Mouse (Mus musculus) kidney, adult 2 months (tissue): Measurements from ENCODE around the gene Syt1. TPM values are rescaled to one million over a fixed set of nuclear protein-coding genes. Genes with fewer than 3 reads are reported as not detected.

Source experiments
- DNase-seq: peaks from one replicate; pipeline ENCODE4 v3.0.0; 2021
- H3K27ac ChIP-seq: fragments of 200-500 bp; 2 replicates; pipeline ENCODE4 v1.5.1; 2012; ENCODE audit warnings: low read depth, low read length, control low read depth, inconsistent platforms; ENCODE audit not compliant: insufficient read depth
- H3K27me3 ChIP-seq: fragments of 200-500 bp; replicated peaks from 2 replicates; pipeline ENCODE4 v1.6.1; 2012; ENCODE audit warnings: mild to moderate bottlenecking, moderate library complexity, low read length, inconsistent platforms; ENCODE audit not compliant: control insufficient read depth, insufficient read depth
- H3K36me3 ChIP-seq: fragments of 200-500 bp; 2 replicates; pipeline ENCODE4 v1.6.1; 2012; ENCODE audit warnings: mild to moderate bottlenecking, moderate library complexity, low read length, inconsistent platforms; ENCODE audit not compliant: control insufficient read depth, insufficient read depth
- H3K4me1 ChIP-seq: fragments of 200-500 bp; 2 replicates; pipeline ENCODE4 v1.6.1; 2011; ENCODE audit warnings: low read length; ENCODE audit not compliant: control insufficient read depth, insufficient read depth
- H3K4me3 ChIP-seq: fragments of 200-500 bp; 2 replicates; pipeline ENCODE4 v1.5.1; 2011; ENCODE audit warnings: mild to moderate bottlenecking, low read depth, low read length, control low read depth; ENCODE audit not compliant: insufficient read depth
- CTCF ChIP-seq: fragments of 200-500 bp; conservative IDR thresholded peaks from 2 replicates; pipeline ENCODE4 v1.5.1; 2011; ENCODE audit warnings: low read depth, mild to moderate bottlenecking, control low read depth, low read length, moderate library complexity, mixed read lengths; ENCODE audit not compliant: insufficient read depth, insufficient read length
- POLR2A ChIP-seq: fragments of 200-500 bp; IDR thresholded peaks from one replicate; pipeline ENCODE4 v1.6.1; 2011; ENCODE audit warnings: low read depth, low read length, control low read depth
- WGBS: fragments of 180-500 bp; shearing (Covaris S2); methylation state at CpG from one replicate; pipeline ENCODE4 v1.1.7; 2018; 5-methylcytosine and 5-hydroxymethylcytosine counted together
- polyA plus RNA-seq: library from polyadenylated mRNA; depleted of rRNA; stranded (reverse); fragments of >200 nt; gene quantifications from 2 replicates; pipeline ENCODE4 v1.2.3, GENCODE M21; 2012

Gene Syt1
- polyA plus RNA-seq, 1 experiment = 1.0 TPM

- peak; percentile 25 for DNase-seq
- WGBS = 55% methylated on average over 9 of the region's 9 CpGs
Observed at GRCm38 (mm10) chr10:108580786-108581420, 429.9 kb downstream of the Syt1 start.

GRCm38 (mm10) chr10:108579396-108579795, 431.4 kb downstream of the Syt1 start:
- Histone ChIP-seq H3K36me3 (no peaks in the 10 kb centered on the region), H3K27me3 (no peaks in the 10 kb centered on the region), H3K4me1 (no peaks in the 10 kb centered on the region), H3K4me3 (no peak overlapping the region), H3K27ac (no peak overlapping the region)
- no peak for DNase-seq
- 81% methylated on average over 4 of the region's 4 CpGs for WGBS
- TF ChIP-seq CTCF (no peak), POLR2A (no peak)

More at GRCm38 (mm10) chr10:108580786-108581420, 429.9 kb downstream of the Syt1 start:
- H3K27me3 ChIP-seq = no peaks in the 10 kb centered on the region
- no peak for TF ChIP-seq POLR2A
- TF ChIP-seq CTCF = no peak
- H3K4me3 ChIP-seq = no peak overlapping the region
- no peaks in the 10 kb centered on the region for H3K36me3 ChIP-seq
- H3K27ac ChIP-seq = no peak overlapping the region
- H3K4me1 ChIP-seq = no peaks in the 10 kb centered on the region

- TF ChIP-seq POLR2A (no peak), CTCF (no peak)
- Histone ChIP-seq H3K27me3 (no peaks in the 10 kb centered on the region), H3K4me3 (no peak overlapping the region), H3K4me1 (no peaks in the 10 kb centered on the region), H3K27ac (no peak overlapping the region), H3K36me3 (no peaks in the 10 kb centered on the region)
- DNase-seq = no peak
Observed at GRCm38 (mm10) chr10:108577611-108578010, 433.2 kb downstream of the Syt1 start.

DNA sequence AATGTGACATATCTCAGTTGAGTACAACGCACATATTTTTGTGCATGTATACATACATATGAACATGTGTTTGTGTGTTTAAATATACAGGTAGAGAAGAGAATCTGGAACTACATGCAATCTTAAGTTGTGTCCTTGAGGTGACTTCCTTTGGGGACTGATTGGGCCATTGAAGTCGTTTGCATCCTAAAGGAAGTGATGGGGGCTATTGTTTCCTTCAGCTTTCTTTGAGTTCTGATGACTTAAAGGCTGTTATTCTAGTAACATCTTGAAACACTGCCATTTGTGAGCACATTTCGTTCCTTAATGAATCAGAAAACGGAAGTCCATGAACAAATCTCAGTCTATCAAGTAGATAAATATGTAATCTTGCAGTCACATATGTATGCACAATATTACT, 438.0 kb downstream of the Syt1 start:
- 71% methylated on average over 4 of the region's 4 CpGs for WGBS
- no peaks in the 10 kb centered on the region for H3K36me3 ChIP-seq
- no peak for TF ChIP-seq CTCF
- TF ChIP-seq POLR2A = no peak
- peaks cover 9% of the 10 kb centered on the region; the same call in 1 of the 2 replicates for H3K4me1 ChIP-seq
- H3K27ac ChIP-seq = no peak overlapping the region
- no peak overlapping the region for H3K4me3 ChIP-seq
- H3K27me3 ChIP-seq = no peaks in the 10 kb centered on the region
- no peak for DNase-seq

GRCm38 (mm10) chr10:108571104-108571503, 439.7 kb downstream of the Syt1 start:
- no peaks in the 10 kb centered on the region for H3K36me3 ChIP-seq
- WGBS = 58% methylated on average over 5 of the region's 5 CpGs
- no peak for TF ChIP-seq CTCF
- TF ChIP-seq POLR2A = no peak
- no peaks in the 10 kb centered on the region for H3K27me3 ChIP-seq
- H3K4me3 ChIP-seq = no peak overlapping the region
- H3K4me1 ChIP-seq = peaks cover 9% of the 10 kb centered on the region; the same call in 1 of the 2 replicates
- H3K27ac ChIP-seq = no peak overlapping the region
- DNase-seq = no peak

DNA sequence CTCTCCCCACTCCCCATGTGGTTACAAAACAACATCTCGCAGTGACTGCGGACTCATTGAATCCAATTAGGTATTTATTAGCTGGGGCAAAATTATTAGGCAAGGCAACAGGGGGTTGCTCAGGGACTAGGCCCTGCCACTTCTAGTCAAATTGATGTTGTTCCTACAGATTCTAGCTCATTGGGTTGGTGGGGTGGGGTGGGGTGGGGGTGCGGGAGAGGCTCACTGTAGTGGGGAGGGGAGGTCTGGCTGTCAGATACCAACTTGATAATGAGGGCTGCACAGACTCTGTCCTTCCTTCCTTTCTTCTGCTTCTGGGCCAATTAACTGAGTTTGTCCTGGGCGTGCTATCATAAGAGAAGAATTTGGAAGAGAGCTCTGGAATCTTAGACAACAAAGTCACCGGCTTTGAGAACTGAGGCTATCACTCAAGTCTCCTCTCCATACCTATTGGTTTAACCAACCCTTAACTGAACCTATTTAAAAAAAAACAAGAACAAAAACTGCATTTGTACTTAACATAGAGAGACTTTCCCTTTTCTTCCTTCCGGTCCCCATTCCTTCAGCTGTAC, 441.1 kb downstream of the Syt1 start:
- H3K4me1 ChIP-seq = peaks cover 9% of the 10 kb centered on the region; the same call in 1 of the 2 replicates
- DNase-seq = no peak
- no peak overlapping the region for H3K4me3 ChIP-seq
- TF ChIP-seq POLR2A (no peak), CTCF (no peak)
- H3K27ac ChIP-seq = peak overlapping the region; percentile 60; the same call in 1 of the 2 replicates
- H3K36me3 ChIP-seq = no peaks in the 10 kb centered on the region
- no peaks in the 10 kb centered on the region for H3K27me3 ChIP-seq
- 84% methylated on average over 6 of the region's 6 CpGs for WGBS

- DNase-seq = peak; percentile 78
- TF ChIP-seq CTCF = no peak
- no peak for TF ChIP-seq POLR2A
- Histone ChIP-seq H3K27me3 (no peaks in the 10 kb centered on the region), H3K27ac (peak overlapping the region; percentile 23; the same call in 1 of the 2 replicates), H3K4me3 (no peak overlapping the region), H3K4me1 (peaks cover 9% of the 10 kb centered on the region; the same call in 1 of the 2 replicates), H3K36me3 (no peaks in the 10 kb centered on the region)
- 42% methylated on average over 6 of the region's 6 CpGs for WGBS
Observed at GRCm38 (mm10) chr10:108568925-108569324, 441.9 kb downstream of the Syt1 start.
